Mouse (Mus musculus): ENCODE results near the gene Qdpr. TPM values are rescaled to one million over a fixed set of nuclear protein-coding genes. Genes with fewer than 3 reads are reported as not detected.
A peak's percentile ranks its signal among the peaks of the same experiment; 100 is the strongest.

Gene Qdpr
- total RNA-seq (2014; rRNA removed) (640 and 691 TPM in 2 replicates), polyA plus RNA-seq (2012; rRNA removed) (491 and 636 TPM in 2 replicates)

GRCm38 (mm10) chr5:45449831-45450716 lies at the start of gene Qdpr:
Gene Qdpr, minus strand, starts transcription at chr5:45450236.
- WGBS: under 1% methylated on average over 70 of the region's 70 CpGs
- H3K27ac ChIP-seq (replicated peaks; ENCODE audit: insufficient read depth, low read depth, low read length): peak within 1 kb of the TSS; percentile 85

GRCm38 (mm10) chr5:45497564-45497963 lies 47.5 kb upstream of the Qdpr start:
- H3K9ac ChIP-seq (ENCODE audit: low read depth, low read length): no peak overlapping the region
- H3K27me3 ChIP-seq (ENCODE audit: control insufficient read depth, insufficient read depth, low read length): no peaks in the 10 kb centered on the region
- peak overlapping the region; percentile 85 for H3K27ac ChIP-seq (replicated peaks; ENCODE audit: insufficient read depth, low read depth, low read length)
- no peak for DNase-seq (ENCODE audit: extremely low read depth, low read depth, low spot score)
- H3K36me3 ChIP-seq (ENCODE audit: control insufficient read depth, insufficient read depth, low read length): peaks cover 55% of the 10 kb centered on the region
- 64% methylated on average over 5 of the region's 5 CpGs for whole genome bisulfite sequencing
- peaks cover 19% of the 10 kb centered on the region for H3K4me1 ChIP-seq (ENCODE audit: control insufficient read depth, insufficient read depth, low read length)
- H3K4me3 ChIP-seq (ENCODE audit: insufficient read depth, low read depth, low read length): no peak overlapping the region
- H3K79me2 ChIP-seq (ENCODE audit: control insufficient read depth, insufficient read depth, low read length): peaks cover 27% of the 10 kb centered on the region; the same call in 1 of the 2 replicates
- no peak for TF ChIP-seq POLR2A (IDR thresholded peaks at IDR 0.05; ENCODE audit: extremely low read depth, insufficient read depth, low read length)
- TF ChIP-seq CTCF (IDR thresholded peaks at IDR 0.05; ENCODE audit: low read depth, low read length): no peak

More at GRCm38 (mm10) chr5:45449831-45450716, at the start of gene Qdpr:
- TF ChIP-seq CTCF (IDR thresholded peaks at IDR 0.05; ENCODE audit: low read depth, low read length) (no peak), POLR2A (IDR thresholded peaks at IDR 0.05; ENCODE audit: extremely low read depth, insufficient read depth, low read length) (peak; percentile 95)
- peaks cover 19% of the 10 kb centered on the region for H3K4me1 ChIP-seq (ENCODE audit: control insufficient read depth, insufficient read depth, low read length)
- no peaks in the 10 kb centered on the region for H3K27me3 ChIP-seq (ENCODE audit: control insufficient read depth, insufficient read depth, low read length)
- H3K9ac ChIP-seq (ENCODE audit: low read depth, low read length): peak within 1 kb of the TSS; percentile 78
- peak; percentile 98 for DNase-seq (ENCODE audit: extremely low read depth, low read depth, low spot score)
- H3K4me3 ChIP-seq (ENCODE audit: insufficient read depth, low read depth, low read length): peak within 1 kb of the TSS; percentile 59
- H3K36me3 ChIP-seq (ENCODE audit: control insufficient read depth, insufficient read depth, low read length): peaks cover 10% of the 10 kb centered on the region; the same call in 1 of the 2 replicates
- peaks cover 15% of the 10 kb centered on the region; the same call in 1 of the 2 replicates for H3K79me2 ChIP-seq (ENCODE audit: control insufficient read depth, insufficient read depth, low read length)

- Histone ChIP-seq H3K79me2 (ENCODE audit: control insufficient read depth, insufficient read depth, low read length) (peaks cover 27% of the 10 kb centered on the region; the same call in 1 of the 2 replicates), H3K27ac (replicated peaks; ENCODE audit: insufficient read depth, low read depth, low read length) (peak overlapping the region; percentile 85), H3K4me1 (ENCODE audit: control insufficient read depth, insufficient read depth, low read length) (peaks cover 23% of the 10 kb centered on the region), H3K4me3 (ENCODE audit: insufficient read depth, low read depth, low read length) (peak overlapping the region; percentile 28; the same call in 1 of the 2 replicates), H3K36me3 (ENCODE audit: control insufficient read depth, insufficient read depth, low read length) (peaks cover 50% of the 10 kb centered on the region), H3K27me3 (ENCODE audit: control insufficient read depth, insufficient read depth, low read length) (no peaks in the 10 kb centered on the region), H3K9ac (ENCODE audit: low read depth, low read length) (peak overlapping the region; percentile 56)
- TF ChIP-seq POLR2A (IDR thresholded peaks at IDR 0.05; ENCODE audit: extremely low read depth, insufficient read depth, low read length) (no peak), CTCF (IDR thresholded peaks at IDR 0.05; ENCODE audit: low read depth, low read length) (no peak)
- 28% methylated on average over 12 of the region's 12 CpGs for WGBS
- DNase-seq (ENCODE audit: extremely low read depth, low read depth, low spot score): peak; percentile 80
These were observed 47.0 kb upstream of the Qdpr start for GRCm38 (mm10) chr5:45496930-45497550.

- 31% methylated on average over 4 of the region's 4 CpGs for WGBS
- peak overlapping the region; percentile 34; the same call in 1 of the 2 replicates for H3K9ac ChIP-seq (ENCODE audit: low read depth, low read length)
- DNase-seq (ENCODE audit: extremely low read depth, low read depth, low spot score): peak; percentile 86
These were observed 46.4 kb upstream of the Qdpr start for GRCm38 (mm10) chr5:45496479-45496878.

GRCm38 (mm10) chr5:45496042-45496441 lies 46.0 kb upstream of the Qdpr start:
- Histone ChIP-seq H3K36me3 (ENCODE audit: control insufficient read depth, insufficient read depth, low read length) (peaks cover 42% of the 10 kb centered on the region), H3K27me3 (ENCODE audit: control insufficient read depth, insufficient read depth, low read length) (no peaks in the 10 kb centered on the region), H3K4me1 (ENCODE audit: control insufficient read depth, insufficient read depth, low read length) (peaks cover 25% of the 10 kb centered on the region), H3K4me3 (ENCODE audit: insufficient read depth, low read depth, low read length) (no peak overlapping the region), H3K79me2 (ENCODE audit: control insufficient read depth, insufficient read depth, low read length) (peaks cover 25% of the 10 kb centered on the region; the same call in 1 of the 2 replicates), H3K9ac (ENCODE audit: low read depth, low read length) (0 out of 2 replicates have a peak overlapping the region, but pooled peaks have one; percentile 33), H3K27ac (replicated peaks; ENCODE audit: insufficient read depth, low read depth, low read length) (peak overlapping the region; percentile 85)
- DNase-seq (ENCODE audit: extremely low read depth, low read depth, low spot score): peak; percentile 82
- TF ChIP-seq CTCF (IDR thresholded peaks at IDR 0.05; ENCODE audit: low read depth, low read length) (no peak), POLR2A (IDR thresholded peaks at IDR 0.05; ENCODE audit: extremely low read depth, insufficient read depth, low read length) (no peak)

More at GRCm38 (mm10) chr5:45496479-45496878, 46.4 kb upstream of the Qdpr start:
- Histone ChIP-seq H3K27ac (replicated peaks; ENCODE audit: insufficient read depth, low read depth, low read length) (peak overlapping the region; percentile 85), H3K27me3 (ENCODE audit: control insufficient read depth, insufficient read depth, low read length) (no peaks in the 10 kb centered on the region), H3K36me3 (ENCODE audit: control insufficient read depth, insufficient read depth, low read length) (peaks cover 46% of the 10 kb centered on the region), H3K4me1 (ENCODE audit: control insufficient read depth, insufficient read depth, low read length) (peaks cover 25% of the 10 kb centered on the region), H3K4me3 (ENCODE audit: insufficient read depth, low read depth, low read length) (no peak overlapping the region), H3K79me2 (ENCODE audit: control insufficient read depth, insufficient read depth, low read length) (peaks cover 27% of the 10 kb centered on the region; the same call in 1 of the 2 replicates)
- no peak for TF ChIP-seq POLR2A (IDR thresholded peaks at IDR 0.05; ENCODE audit: extremely low read depth, insufficient read depth, low read length)

Data from liver, adult 2 months (tissue).